Mouse (Mus musculus) spleen, embryonic (tissue): Measurements from ENCODE around the gene Ripor2.

Experiments
- CTCF ChIA-PET: fragments of 350-600 bp; sonication (Branson Sonifier 250); formaldehyde crosslinking; loops from one replicate; lab custom pipeline; 2022; lab: Charles Lee

Ripor2 gene

GRCm38 (mm10) chr13:24581833-24582232 lies at the start of gene Ripor2:
Gene Ripor2 (plus strand): TSS chr13:24582189.
- CTCF ChIA-PET = no interaction called here

- CTCF ChIA-PET = interaction anchor here (0.6 kb wide), 1 partner anchor 10 kb away, joined by 16 read pairs; no protein-coding TSS in a partner anchor
Observed at GRCm38 (mm10) chr13:24536531-24537167, 45.3 kb upstream of the Ripor2 start.

DNA sequence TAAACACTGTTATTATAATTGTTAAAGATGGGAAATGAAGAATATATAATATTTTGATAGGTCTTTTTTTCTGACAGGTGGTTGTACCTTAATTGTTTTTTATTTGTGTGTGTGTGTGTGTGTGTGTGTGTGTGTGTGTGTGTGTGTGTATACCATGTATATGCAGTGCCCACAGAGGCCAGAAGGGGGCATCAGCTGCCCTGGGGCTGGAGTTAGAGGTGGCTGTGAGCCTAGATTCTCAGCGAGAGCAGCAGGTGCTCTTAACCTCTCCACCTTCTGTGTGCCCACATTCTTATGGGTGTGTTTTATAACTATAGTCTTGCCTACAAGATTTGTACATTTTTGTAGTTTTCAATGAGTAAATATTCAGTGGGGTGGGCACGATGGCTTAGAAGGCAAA lies 44.0 kb upstream of the Ripor2 start:
- CTCF ChIA-PET = interaction anchor here (0.6 to 1.0 kb wide), 4 partner anchors 27 to 238 kb away, joined by 3 to 19 read pairs (median 5); no protein-coding TSS in a partner anchor

- CTCF ChIA-PET = no interaction called here
Observed at GRCm38 (mm10) chr13:24538941-24539340, 43.0 kb upstream of the Ripor2 start.

- CTCF ChIA-PET = interaction anchor here (0.7 kb wide), 1 partner anchor 123 kb away, joined by 3 read pairs; no protein-coding TSS in a partner anchor
Observed at GRCm38 (mm10) chr13:24545677-24546076, 36.3 kb upstream of the Ripor2 start.

- CTCF ChIA-PET = interaction anchor here (0.6 kb wide), 2 partner anchors 12 to 165 kb away, joined by 3 to 4 read pairs; no protein-coding TSS in a partner anchor
Observed at GRCm38 (mm10) chr13:24546801-24547459, 35.1 kb upstream of the Ripor2 start.

DNA sequence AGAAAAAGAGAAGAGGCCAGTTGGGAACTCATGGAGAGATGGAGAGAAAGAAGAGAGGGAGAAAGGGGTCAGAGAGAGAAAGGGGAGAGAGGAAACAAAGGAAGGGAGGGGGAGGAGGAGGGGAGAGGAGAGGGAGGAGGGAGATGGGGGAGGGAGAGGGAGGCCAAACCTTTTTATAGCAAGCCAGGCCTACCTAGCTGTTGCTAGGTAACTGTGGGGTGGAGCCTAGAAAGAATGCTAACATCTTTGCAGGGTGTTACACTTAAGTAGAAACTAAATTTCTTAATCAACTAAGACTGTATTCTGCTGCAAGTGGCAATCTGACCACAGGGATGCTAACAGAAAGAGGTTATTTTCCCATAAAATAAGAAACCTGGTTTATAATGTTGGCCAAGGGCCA lies 33.1 kb upstream of the Ripor2 start:
- CTCF ChIA-PET = interaction anchor here (0.6 kb wide), 1 partner anchor 117 kb away, joined by 3 read pairs; no protein-coding TSS in a partner anchor

DNA sequence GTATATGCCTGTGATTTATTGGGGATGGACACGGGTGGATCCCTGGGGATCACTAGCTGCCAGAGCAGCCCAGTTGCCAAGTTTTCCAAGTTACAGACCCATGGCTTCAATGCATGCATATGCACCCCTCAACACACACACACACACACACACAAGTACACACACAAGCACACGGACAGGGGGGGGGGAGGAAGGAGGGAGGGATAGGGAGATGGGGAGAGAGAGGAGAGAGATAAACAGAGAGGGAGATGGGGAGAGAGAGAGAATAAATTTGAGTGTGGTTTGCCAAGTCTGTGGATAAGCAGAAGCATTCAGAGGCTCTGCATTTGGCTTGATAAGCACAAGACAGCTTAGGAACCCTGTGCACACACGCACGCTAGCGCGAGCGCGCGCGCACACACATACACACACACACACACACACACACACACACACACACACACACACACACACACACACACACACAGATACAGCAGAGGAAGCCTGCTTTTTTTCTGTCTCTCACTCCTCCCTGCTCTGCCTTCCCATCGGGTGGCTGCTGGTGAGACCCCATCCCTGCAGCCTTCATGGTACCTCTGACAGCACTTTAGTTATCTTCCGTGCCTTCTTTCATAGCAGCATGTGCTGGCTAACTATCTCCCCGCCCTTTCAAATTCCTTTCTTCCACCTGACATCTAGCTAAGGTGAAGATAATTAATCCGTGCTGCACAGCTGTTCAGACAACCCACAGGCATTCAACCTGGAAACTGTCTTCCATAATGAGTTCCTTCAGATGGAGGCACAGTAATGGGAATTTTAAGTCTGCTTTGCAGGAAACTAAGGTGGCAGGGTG lies 30.7 kb upstream of the Ripor2 start:
- CTCF ChIA-PET = interaction anchor here (0.6 to 0.7 kb wide), 2 partner anchors 67 to 155 kb away, joined by 3 to 6 read pairs; no protein-coding TSS in a partner anchor

DNA sequence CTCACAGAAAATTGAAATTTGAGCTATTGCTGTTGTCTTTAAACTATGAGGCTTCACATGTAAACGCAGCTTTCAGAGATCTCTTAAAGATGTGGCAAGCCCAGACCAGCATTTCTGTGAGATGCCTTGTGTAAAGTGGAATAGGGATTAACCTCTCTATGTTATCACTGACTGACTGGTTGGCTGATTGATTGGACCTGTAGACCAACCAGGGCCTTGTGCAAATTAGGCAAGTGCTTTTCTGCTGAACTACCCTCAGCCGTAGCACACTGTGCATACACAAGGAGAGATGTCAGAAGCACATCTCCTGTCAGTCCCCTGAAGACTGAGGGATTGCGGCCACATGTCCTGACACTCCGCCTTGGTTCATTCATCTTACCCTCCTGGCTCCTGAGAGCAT lies 29.9 kb upstream of the Ripor2 start:
- CTCF ChIA-PET = interaction anchor here (0.6 kb wide), 1 partner anchor 126 kb away, joined by 5 read pairs; no protein-coding TSS in a partner anchor

- CTCF ChIA-PET = no interaction called here
Observed at GRCm38 (mm10) chr13:24561391-24561790, 20.6 kb upstream of the Ripor2 start.

GRCm38 (mm10) chr13:24564706-24565105 lies 17.3 kb upstream of the Ripor2 start:
- CTCF ChIA-PET = interaction anchor here (0.7 to 1.0 kb wide), 3 partner anchors 9 to 94 kb away, joined by 4 to 19 read pairs (median 6); no protein-coding TSS in a partner anchor

DNA sequence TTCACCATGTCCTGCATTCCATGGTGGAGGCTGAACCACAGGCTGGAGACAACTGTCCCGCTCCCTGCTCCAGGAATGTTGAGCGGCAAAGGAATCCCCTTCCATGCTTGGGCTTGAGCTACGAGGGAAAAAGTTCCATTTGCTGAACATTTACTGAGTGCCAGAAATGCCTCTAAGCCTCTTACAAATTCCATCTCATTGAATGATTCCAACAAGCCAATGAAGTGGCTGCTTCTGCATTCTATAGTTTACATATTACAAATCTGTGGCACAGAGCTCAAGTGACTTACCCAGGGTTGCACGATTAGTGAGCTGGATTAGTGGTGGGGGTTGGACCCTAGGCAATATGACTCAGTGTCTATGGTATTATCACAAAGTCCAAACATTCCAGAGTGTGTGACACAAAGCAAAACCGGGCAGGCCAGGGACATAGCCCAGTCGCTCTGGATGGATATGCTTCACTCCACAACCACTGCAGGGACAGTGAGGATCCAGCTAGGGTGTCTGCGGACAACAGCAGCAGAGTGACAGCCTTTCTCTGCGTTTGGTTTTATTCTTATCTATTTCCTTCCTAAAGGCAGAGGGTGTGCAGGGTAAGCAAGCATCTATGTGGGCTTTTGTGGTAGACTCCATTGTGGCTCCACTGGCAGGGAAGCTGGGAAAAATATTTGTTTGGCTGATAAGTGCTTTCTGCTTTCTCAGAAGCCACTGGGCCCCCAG lies 16.6 kb upstream of the Ripor2 start:
- CTCF ChIA-PET = interaction anchor here (1.0 kb wide), 1 partner anchor 10 kb away, joined by 4 read pairs; no protein-coding TSS in a partner anchor

- CTCF ChIA-PET = interaction anchor here (0.5 kb wide), 1 partner anchor 159 kb away, joined by 3 read pairs; no protein-coding TSS in a partner anchor
Observed at GRCm38 (mm10) chr13:24565950-24566320, 16.1 kb upstream of the Ripor2 start.

DNA sequence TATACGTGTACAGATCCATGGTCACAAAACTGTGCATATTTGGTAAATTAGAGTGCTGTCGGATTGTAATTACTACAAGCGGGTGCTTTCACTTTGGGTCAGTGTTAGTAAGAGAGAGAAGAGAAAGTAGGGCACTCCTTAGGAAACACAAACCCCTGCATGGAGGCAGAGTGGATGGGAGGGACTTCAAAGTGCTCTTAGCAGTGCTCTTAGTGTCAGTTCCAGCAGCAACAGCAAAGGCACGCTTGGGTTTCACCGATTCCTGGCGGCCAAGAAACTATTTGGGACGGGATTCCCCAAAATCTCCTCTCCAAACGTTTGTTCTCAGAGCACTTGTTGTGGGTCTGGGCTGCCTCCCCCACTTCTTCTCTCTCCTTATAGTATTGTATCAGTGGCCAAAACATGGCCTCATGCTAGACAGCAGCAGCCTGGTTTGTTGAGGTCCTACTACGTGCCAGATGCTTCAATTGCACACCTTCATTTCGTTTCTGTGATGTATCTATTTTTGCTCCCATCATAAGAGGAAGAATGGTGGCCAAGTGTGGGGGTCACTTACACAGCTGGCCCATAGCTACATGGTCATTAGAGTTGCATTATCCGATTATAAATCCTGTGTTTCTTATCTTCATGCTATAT lies 14.7 kb upstream of the Ripor2 start:
- CTCF ChIA-PET = no interaction called here

GRCm38 (mm10) chr13:24569066-24569465 lies 12.9 kb upstream of the Ripor2 start:
- CTCF ChIA-PET = no interaction called here

DNA sequence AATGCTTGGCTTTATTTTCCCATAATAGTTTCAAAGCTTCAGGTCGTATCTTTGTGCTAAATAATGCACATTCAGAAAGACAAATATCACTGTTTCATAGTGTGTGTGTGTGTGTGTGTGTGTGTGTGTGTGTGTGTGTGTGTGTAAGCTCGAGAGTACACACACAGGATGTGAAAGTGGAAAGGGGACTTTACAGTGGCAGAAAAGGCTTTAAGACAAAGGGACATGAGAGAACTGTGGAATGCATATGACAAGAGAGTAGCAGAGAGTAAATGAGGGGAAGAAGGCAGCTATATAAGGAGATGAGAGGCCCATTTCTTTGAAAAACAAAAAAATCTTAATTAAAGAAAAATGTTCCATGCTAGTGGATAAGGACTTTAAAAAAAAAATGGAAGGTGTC lies 11.3 kb upstream of the Ripor2 start:
- CTCF ChIA-PET = interaction anchor here (1.0 kb wide), 1 partner anchor 33 kb away, joined by 4 read pairs; no protein-coding TSS in a partner anchor

DNA sequence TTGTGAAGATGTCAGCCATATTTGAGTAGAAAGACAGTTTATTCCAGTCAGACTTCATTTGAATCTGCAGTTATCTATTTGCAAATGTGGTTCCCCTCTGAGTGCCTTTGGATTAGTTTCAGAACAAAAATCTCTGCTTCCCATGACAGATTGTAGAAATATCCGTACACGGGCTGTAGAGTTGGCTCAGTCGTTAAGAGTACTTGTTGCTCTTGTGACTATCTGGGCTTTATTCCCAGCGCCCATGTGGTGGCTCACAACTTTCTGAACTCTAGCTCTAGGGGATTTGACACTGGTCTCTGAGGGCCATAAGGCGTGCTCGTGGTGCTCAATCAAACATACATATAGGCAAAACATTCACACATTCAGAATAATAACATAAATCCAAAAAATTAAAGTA lies 10.1 kb upstream of the Ripor2 start:
- CTCF ChIA-PET = no interaction called here

- CTCF ChIA-PET = interaction anchor here (0.6 kb wide), 1 partner anchor 194 kb away, joined by 15 read pairs; no protein-coding TSS in a partner anchor
Observed at GRCm38 (mm10) chr13:24575126-24575525, 6.9 kb upstream of the Ripor2 start.

DNA sequence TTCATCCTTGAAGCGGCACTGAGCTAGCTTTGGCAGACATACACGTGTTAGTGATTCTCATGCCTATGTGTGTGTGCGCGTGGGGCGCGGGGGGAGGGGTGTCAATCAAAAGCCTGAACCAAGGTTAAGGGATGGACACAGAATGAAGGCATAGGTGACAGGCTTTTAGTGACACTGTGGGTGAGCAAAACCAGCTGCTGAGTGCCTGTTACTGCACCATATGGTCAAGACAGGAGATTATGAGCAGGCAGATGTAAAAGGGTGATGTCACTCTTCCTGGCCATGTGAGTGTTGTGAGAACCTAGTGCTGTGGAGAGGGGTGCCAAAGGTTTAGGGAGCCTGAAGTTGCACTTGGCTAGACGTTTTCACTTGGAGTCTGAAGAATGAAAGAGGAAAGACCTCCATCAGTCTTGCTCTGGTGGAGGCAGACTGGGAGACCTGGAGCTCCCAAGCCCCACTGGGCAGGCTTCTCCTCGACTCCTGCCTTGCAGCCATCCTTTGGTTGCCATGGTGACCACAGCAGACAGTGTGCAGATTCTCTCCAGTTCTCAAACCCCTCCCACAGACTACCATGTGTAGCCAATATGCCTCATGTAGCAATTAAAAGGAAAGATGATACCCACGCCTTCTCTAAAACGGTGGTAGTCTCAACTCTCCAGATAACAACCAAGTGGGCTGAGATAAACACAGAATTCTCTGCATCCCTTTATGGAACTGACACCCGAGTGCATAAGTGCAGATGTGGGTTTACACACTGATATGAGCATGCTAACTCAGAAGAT lies 5.5 kb upstream of the Ripor2 start:
- CTCF ChIA-PET = no interaction called here
